Mouse (Mus musculus): Measurements from ENCODE around the gene Fkbp14.

Fkbp14 gene

DNA sequence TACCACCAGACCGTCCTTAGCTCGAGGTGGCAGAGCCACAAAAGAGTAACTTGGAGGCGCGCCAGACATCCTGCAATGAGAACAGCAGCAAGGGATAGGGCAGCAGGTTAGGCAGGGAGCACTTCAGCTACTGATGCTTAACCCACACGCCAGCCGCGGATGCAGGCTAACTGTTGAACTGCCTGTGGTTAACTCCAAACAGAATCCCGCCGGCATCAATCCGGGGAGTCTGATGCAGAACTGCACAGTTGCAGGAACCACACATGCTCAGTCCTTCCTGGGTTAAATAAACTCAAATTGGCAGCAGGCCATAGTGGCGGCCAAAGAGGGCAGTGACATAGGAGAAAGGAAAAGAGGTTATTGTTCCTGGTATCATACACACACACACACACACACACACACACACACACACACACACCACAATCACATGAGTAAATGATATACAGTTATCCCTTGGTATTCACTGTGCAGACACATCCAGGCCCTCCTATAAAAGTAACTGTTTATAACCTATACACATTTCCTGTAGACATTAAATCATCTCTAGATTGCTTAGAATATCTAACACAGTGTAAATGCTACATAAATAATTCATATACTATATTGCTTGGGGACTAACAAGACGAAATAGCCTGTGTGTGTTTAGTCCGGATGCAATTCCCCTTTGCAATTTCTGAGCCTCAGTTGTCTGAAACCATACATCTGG lies 48.6 kb downstream of the Fkbp14 start:
- DNase-seq (ENCODE audit: low read depth) = no peak

DNA sequence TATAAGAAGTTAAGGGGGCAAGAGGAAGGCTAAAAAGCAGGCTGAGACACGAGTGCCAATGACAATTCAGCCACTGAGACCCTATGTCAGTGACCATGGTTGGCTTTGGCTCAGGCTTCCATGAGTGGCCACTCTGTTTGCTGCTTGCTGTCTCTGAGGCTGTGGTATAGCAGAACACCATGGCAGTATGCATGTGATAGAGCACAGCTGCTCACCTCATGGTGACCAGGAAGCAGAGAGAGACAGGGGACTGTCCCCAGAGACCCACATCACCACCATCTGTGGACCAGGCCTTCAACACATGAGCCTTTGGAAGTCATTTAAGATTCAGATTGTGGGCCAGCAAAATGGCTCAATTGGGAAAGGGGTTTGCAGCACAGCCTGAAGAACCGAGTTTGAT lies 53.5 kb downstream of the Fkbp14 start:
- DNase-seq (ENCODE audit: low read depth) = no peak

DNA sequence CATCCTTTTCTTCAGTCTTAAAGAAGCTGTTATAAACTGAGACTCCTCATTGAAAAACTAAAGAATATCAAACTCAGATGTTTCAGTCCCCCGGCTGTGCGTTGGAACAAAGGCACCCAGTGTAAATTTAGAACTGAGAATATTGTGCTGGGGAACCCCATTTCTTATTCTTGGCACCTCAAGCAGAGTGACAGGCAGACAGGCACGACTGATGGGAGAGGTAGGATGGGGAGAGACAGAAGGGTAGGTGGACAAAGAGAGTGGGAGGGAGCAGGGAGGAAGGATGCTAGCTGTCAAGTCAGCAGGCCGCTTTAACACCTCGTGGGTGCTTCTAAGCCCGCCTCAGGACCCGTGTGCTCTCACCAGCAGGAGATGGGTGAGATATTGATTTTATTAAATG lies 54.3 kb downstream of the Fkbp14 start:
- DNase-seq (ENCODE audit: low read depth) = no peak

DNA sequence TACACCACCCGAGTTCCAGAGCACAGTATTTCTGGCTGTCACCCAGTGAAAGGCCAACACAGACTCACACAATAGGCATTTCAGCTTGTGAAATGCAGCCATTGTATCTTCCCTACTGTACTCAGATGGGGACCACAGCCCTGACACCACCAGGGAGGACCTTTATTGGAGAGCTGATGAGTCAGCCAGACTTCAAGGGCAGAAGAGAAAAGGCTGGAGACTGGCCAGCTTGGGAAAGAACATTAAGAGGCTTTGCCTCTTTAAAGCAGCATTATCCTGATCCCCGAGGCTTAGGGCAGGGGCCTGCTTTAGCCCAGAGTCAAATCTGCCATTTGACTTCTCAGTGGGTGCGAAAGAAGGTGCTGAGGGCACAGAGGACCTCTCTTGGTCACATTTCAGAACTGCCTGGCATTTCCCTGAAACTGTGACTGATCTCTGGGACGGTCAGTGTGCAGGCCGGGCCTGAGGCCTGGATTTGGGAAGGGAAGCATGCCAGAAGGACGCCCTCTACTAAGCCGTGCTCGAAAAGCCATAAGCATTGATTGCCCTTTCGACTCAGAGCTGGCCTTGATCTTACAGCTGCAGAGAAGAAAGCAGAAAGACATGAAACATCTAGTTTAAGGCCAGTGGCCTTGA lies 56.7 kb downstream of the Fkbp14 start:
- no peak for DNase-seq (ENCODE audit: low read depth)

DNA sequence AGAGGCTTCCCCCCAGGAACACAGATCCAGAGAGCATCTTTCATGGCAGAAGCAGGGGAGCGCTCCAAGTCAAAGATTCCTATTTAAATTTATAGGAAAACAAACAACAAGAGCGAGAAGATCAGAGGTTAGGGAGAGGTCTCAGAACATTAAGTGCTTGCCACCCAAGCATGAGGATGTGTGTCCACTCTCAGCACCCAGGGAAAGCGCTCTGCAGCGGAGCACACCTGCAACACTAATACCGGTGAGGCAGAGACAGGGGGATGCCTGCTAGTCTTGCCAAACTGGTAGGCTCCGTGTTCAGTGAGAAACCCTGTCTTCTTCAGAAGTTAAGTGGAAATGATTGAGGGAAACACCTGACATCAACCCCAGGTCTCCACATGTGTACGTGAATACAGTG lies 57.7 kb downstream of the Fkbp14 start:
- no peak for DNase-seq (ENCODE audit: low read depth)

DNA sequence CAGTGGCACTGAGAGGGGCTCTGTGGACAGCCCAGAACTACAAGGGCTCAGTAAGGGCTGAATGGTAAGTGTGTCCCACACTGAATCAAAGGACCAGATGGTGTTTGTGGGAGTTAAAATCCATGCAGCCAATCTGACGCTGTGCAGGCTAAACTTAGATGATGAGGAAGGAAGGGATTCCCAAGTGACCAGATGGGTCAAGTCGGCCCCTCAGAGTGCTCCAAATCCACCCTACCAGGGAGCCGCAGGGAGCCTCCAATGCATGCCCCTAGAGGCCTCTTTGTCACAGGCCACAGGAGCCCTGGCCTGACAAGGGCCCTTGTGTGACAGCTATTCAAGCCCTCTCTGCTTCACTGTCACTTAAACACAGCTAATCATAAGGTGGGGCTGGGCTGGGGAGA lies 58.3 kb downstream of the Fkbp14 start:
- no peak for DNase-seq (ENCODE audit: low read depth)

DNA sequence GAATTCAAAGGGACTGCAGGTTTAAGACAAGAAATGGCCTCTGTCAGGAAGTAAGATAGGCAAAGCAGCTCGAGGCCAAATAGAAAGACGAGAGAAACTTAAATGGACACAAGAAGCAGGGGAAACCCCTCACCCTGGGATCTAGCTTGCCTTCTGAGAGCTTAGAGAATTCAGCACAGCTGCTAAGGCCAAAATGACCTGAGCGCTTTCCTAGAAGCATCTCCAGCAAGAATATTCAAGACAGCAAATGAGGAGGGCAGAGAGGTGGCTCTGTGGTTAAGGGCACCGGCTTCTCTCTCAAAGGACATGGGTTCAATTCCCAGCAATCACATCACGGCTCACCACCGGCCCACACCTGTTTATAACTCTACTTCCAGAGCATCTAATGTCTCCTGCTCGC lies 60.1 kb downstream of the Fkbp14 start:
- DNase-seq (ENCODE audit: low read depth) = no peak

DNA sequence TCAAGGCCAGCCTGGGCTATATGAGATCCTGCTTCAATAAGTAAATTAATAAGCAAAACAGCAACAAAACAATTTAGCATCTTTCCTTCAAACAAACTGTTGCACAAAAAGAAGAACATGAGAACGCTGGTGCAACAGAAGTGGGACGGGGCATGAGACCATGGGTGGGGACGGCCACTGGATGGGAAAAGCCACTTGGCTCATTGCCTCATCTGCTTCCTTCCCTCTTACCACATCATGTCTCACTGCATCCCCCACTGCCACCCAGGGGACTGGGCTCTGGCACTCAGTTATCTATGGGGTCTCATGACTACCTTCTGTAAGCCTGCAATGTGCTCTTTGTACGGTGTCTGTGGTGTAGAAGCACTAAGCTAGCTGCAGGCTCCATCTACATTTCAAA lies 61.6 kb downstream of the Fkbp14 start:
- no peak for DNase-seq (ENCODE audit: low read depth)

DNA sequence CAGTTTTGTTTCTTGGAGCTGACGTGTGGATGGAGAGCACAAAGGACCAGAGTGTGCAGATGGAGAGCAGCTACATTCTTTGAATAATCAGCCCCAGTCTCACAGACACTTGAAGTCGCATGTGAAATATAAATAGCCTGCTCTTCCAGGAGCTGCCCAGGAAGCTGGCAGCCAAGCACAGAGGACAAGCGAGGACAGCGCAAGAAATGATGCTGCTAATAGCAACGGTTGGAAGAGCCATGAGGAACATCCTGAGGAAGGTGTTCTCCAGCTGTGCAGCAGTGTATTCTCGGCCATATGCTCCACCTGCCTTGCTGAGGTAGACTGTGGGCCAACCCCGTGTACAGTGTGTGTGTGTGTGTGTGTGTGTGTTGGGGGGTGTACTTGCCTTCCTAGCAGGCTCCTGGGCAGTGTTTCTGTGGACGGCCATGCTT lies 66.0 kb downstream of the Fkbp14 start:
- no peak for DNase-seq (ENCODE audit: low read depth)

DNA sequence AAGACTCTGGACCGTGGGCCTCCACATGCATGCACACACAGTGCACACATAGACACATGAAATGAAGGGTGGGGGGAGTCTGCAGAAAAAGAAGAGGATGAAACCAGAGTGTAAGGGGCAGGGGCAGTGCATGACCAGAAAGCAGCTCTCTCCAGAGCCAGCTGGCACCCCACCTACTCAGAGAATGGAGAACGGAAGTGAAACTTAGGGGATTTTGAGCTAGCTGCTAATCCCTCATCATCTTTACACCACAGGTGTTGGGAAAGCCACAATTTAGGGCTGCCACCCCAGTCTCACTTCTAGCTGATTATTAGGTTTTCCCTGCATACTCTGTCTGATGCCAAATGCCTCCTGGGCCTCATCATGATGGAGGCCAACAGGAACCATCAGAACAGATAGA lies 66.9 kb downstream of the Fkbp14 start:
- no peak for DNase-seq (ENCODE audit: low read depth)

DNA sequence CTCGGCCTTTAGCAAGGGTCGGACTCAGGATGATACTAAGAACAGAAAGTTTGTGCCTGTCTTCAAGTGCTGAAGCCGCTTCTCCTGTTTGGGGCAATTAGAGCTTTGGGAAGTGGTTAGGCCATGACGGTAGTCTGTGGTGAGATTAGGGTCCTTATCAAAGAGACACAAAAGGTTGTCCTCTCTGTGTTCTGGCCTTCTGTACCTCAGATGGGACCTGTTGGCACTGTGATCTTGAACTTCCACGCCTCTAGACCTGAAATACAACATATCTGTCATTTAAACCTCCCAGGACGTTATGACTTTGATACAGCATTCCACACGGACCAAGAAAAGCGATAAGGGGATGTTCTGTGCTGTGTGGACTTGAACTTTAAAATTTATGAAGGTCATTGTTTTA lies 68.4 kb downstream of the Fkbp14 start:
- DNase-seq (ENCODE audit: low read depth) = no peak
